Mouse (Mus musculus): ENCODE data around the gene Gm11733. TPM values are rescaled to one million over a fixed set of nuclear protein-coding genes. Genes with fewer than 3 reads are reported as not detected.
"Not testable (repeated sequence)": the region's sequence is repeated elsewhere in the genome, so short reads cannot be mapped to it uniquely, and the experiment has no call there.

Gm11733 gene
- not detected for total RNA-seq (2021)
- long read RNA-seq, experiment 1: 0 reads
- long read RNA-seq, experiment 2: 0 reads

- TF ChIP-seq CTCF (IDR thresholded peaks at IDR 0.05): no peak
- DNase-seq: peak; percentile 41
- intact Hi-C loops (cut with DNase I): no loop called here
- Histone ChIP-seq H3K4me3 (peak within 1 kb of the TSS; percentile 65), H3K27ac (peak within 1 kb of the TSS; percentile 78)
Observed at GRCm38 (mm10) chr11:117484198-117484597, at the start of gene Gm11733. TSS of gene Gm11733 (plus strand) at chr11:117484368.

- H3K4me3 ChIP-seq: no peak overlapping the region
- intact Hi-C loops (cut with DNase I): no loop called here
- DNase-seq: peak; percentile 34
- no peak for TF ChIP-seq CTCF (IDR thresholded peaks at IDR 0.05)
- H3K27ac ChIP-seq: no peak overlapping the region
Observed at GRCm38 (mm10) chr11:117436401-117437109, 47.6 kb upstream of the Gm11733 start.

GRCm38 (mm10) chr11:117437110-117437490 lies 47.1 kb upstream of the Gm11733 start:
- Histone ChIP-seq H3K4me3 (no peak overlapping the region), H3K27ac (no peak overlapping the region)
- intact Hi-C loops (cut with DNase I): no loop called here
- no peak for DNase-seq
- TF ChIP-seq CTCF (IDR thresholded peaks at IDR 0.05): no peak

- TF ChIP-seq CTCF (IDR thresholded peaks at IDR 0.05): no peak
- intact Hi-C loops (cut with DNase I): no loop called here
- no peak overlapping the region for H3K4me3 ChIP-seq
- no peak overlapping the region for H3K27ac ChIP-seq
- no peak for DNase-seq
Observed at GRCm38 (mm10) chr11:117438363-117438762, 45.8 kb upstream of the Gm11733 start.

GRCm38 (mm10) chr11:117440865-117441425 lies 43.2 kb upstream of the Gm11733 start:
- 0 out of 2 replicates have a peak overlapping the region, but pooled peaks have one; percentile 5 for H3K4me3 ChIP-seq
- H3K27ac ChIP-seq: no peak overlapping the region
- TF ChIP-seq CTCF (IDR thresholded peaks at IDR 0.05): no peak
- no peak for DNase-seq
- intact Hi-C loops (cut with DNase I): no loop called here

GRCm38 (mm10) chr11:117444090-117444489 lies 40.1 kb upstream of the Gm11733 start:
- intact Hi-C loops (cut with DNase I): no loop called here
- H3K27ac ChIP-seq: no peak overlapping the region
- no peak for TF ChIP-seq CTCF (IDR thresholded peaks at IDR 0.05)
- no peak for DNase-seq
- no peak overlapping the region for H3K4me3 ChIP-seq

GRCm38 (mm10) chr11:117445707-117446106 lies 38.5 kb upstream of the Gm11733 start:
- no peak overlapping the region for H3K4me3 ChIP-seq
- no peak for DNase-seq
- intact Hi-C loops (cut with DNase I): no loop called here
- H3K27ac ChIP-seq: no peak overlapping the region
- TF ChIP-seq CTCF (IDR thresholded peaks at IDR 0.05): no peak

- no peak overlapping the region for H3K27ac ChIP-seq
- intact Hi-C loops (cut with DNase I): no loop called here
- DNase-seq: no peak
- H3K4me3 ChIP-seq: no peak overlapping the region
- no peak for TF ChIP-seq CTCF (IDR thresholded peaks at IDR 0.05)
Observed at GRCm38 (mm10) chr11:117454086-117454485, 30.1 kb upstream of the Gm11733 start.

GRCm38 (mm10) chr11:117459148-117459547 lies 25.0 kb upstream of the Gm11733 start:
- Histone ChIP-seq H3K27ac (no peak overlapping the region), H3K4me3 (no peak overlapping the region)
- DNase-seq: no peak
- intact Hi-C loops (cut with DNase I): no loop called here
- TF ChIP-seq CTCF (IDR thresholded peaks at IDR 0.05): no peak

GRCm38 (mm10) chr11:117462202-117462864 lies 21.8 kb upstream of the Gm11733 start:
- Histone ChIP-seq H3K27ac (no peak overlapping the region), H3K4me3 (no peak overlapping the region)
- intact Hi-C loops (cut with DNase I): no loop called here
- no peak for TF ChIP-seq CTCF (IDR thresholded peaks at IDR 0.05)
- no peak for DNase-seq

GRCm38 (mm10) chr11:117463416-117463815 lies 20.8 kb upstream of the Gm11733 start:
- H3K4me3 ChIP-seq; intact Hi-C loops (cut with DNase I); H3K27ac ChIP-seq: not testable (repeated sequence)
- DNase-seq: peak; percentile 43

- Histone ChIP-seq H3K27ac (no peak overlapping the region), H3K4me3 (no peak overlapping the region)
- DNase-seq: no peak
- TF ChIP-seq CTCF (IDR thresholded peaks at IDR 0.05): no peak
- intact Hi-C loops (cut with DNase I): no loop called here
Observed at GRCm38 (mm10) chr11:117466292-117466691, 17.9 kb upstream of the Gm11733 start.

GRCm38 (mm10) chr11:117466911-117467310 lies 17.3 kb upstream of the Gm11733 start:
- intact Hi-C loops (cut with DNase I): no loop called here

More at GRCm38 (mm10) chr11:117466911-117467310, 17.3 kb upstream of the Gm11733 start:
- Histone ChIP-seq H3K4me3 (no peak overlapping the region), H3K27ac (no peak overlapping the region)
- DNase-seq: no peak
- no peak for TF ChIP-seq CTCF (IDR thresholded peaks at IDR 0.05)

Data from gastrocnemius, adult 2 months (tissue).